Mouse (Mus musculus): ENCODE measurements around the gene Kif14.
A peak's percentile ranks its signal among the peaks of the same experiment; 100 is the strongest.

Kif14 gene

GRCm38 (mm10) chr1:136557436-136557835 is 91.3 kb downstream of the Kif14 start:
- no peak for DNase-seq

GRCm38 (mm10) chr1:136558762-136559161 is 92.6 kb downstream of the Kif14 start:
- DNase-seq, result no peak

GRCm38 (mm10) chr1:136559284-136559683 is 93.1 kb downstream of the Kif14 start:
- no peak for DNase-seq

GRCm38 (mm10) chr1:136559774-136560173 is 93.6 kb downstream of the Kif14 start:
- DNase-seq, result no peak

GRCm38 (mm10) chr1:136561823-136562222 is 95.7 kb downstream of the Kif14 start:
- DNase-seq, result no peak

- no peak for DNase-seq
Observed at GRCm38 (mm10) chr1:136563149-136563548, 97.0 kb downstream of the Kif14 start.

- DNase-seq, result peak in 1 of 2 experiments; percentile 28
Observed at GRCm38 (mm10) chr1:136564963-136565362, 98.8 kb downstream of the Kif14 start.

GRCm38 (mm10) chr1:136566386-136566785 is 100.2 kb downstream of the Kif14 start:
- no peak for DNase-seq

- DNase-seq, result no peak
Observed at GRCm38 (mm10) chr1:136567641-136568040, 101.5 kb downstream of the Kif14 start.

- DNase-seq, result no peak
Observed at GRCm38 (mm10) chr1:136568738-136569194, 102.6 kb downstream of the Kif14 start.

- DNase-seq, result no peak
Observed at GRCm38 (mm10) chr1:136569206-136569605, 103.1 kb downstream of the Kif14 start.

GRCm38 (mm10) chr1:136569626-136570297 is 103.6 kb downstream of the Kif14 start:
- no peak for DNase-seq

GRCm38 (mm10) chr1:136570298-136570653 is 104.1 kb downstream of the Kif14 start:
- DNase-seq, result no peak

GRCm38 (mm10) chr1:136570976-136571375 is 104.8 kb downstream of the Kif14 start:
- no peak for DNase-seq

- no peak for DNase-seq
Observed at GRCm38 (mm10) chr1:136571530-136571929, 105.4 kb downstream of the Kif14 start.

GRCm38 (mm10) chr1:136577890-136578663 is 111.9 kb downstream of the Kif14 start:
- DNase-seq, result no peak

- peak in 1 of 2 experiments; percentile 21 for DNase-seq
Observed at GRCm38 (mm10) chr1:136579360-136579759, 113.2 kb downstream of the Kif14 start.

GRCm38 (mm10) chr1:136580266-136580665 is 114.1 kb downstream of the Kif14 start:
- DNase-seq, result no peak
